Mouse (Mus musculus) splenic B cell, adult 2 months (primary cell): ENCODE measurements around the gene Olfr1295.

Source experiments
- DNase-seq: peaks from one replicate; pipeline ENCODE4 v3.0.0-alpha.2; 2011; ENCODE audit warnings: low read depth, low spot score
- H3K27me3 ChIP-seq: 2 replicates; pipeline ENCODE4 v1.6.1; 2012; ENCODE audit warnings: mild to moderate bottlenecking, low read length, moderate library complexity, mixed read lengths; ENCODE audit not compliant: control insufficient read depth, poor library complexity, insufficient read depth, severe bottlenecking
- H3K36me3 ChIP-seq: 2 replicates; pipeline ENCODE4 v1.6.1; 2012; ENCODE audit warnings: mild to moderate bottlenecking, low read length, moderate library complexity, mixed read lengths; ENCODE audit not compliant: control insufficient read depth, poor library complexity, insufficient read depth, severe bottlenecking

The Olfr1295 gene

GRCm38 (mm10) chr2:111569581-111569980 lies at the start of gene Olfr1295:
Olfr1295 (minus strand) TSS chr2:111569681.
- H3K27me3 ChIP-seq = no peaks in the 10 kb centered on the region
- no peak for DNase-seq
- H3K36me3 ChIP-seq = no peaks in the 10 kb centered on the region

- Histone ChIP-seq H3K36me3 (no peaks in the 10 kb centered on the region), H3K27me3 (no peaks in the 10 kb centered on the region)
- DNase-seq = no peak
Measured at GRCm38 (mm10) chr2:111540191-111540590, 29.3 kb downstream of the Olfr1295 start, which contains the start of gene Olfr1294. Olfr1294 (minus strand) TSS chr2:111540291.

GRCm38 (mm10) chr2:111524903-111525302 lies 44.6 kb downstream of the Olfr1295 start, which contains the start of gene Olfr1293-ps:
Olfr1293-ps (plus strand) TSS chr2:111525203.
- Histone ChIP-seq H3K36me3 (no peaks in the 10 kb centered on the region), H3K27me3 (no peaks in the 10 kb centered on the region)
- no peak for DNase-seq

- DNase-seq = no peak
- H3K36me3 ChIP-seq = no peaks in the 10 kb centered on the region
- no peaks in the 10 kb centered on the region for H3K27me3 ChIP-seq
Measured at GRCm38 (mm10) chr2:111517451-111517850, 52.0 kb downstream of the Olfr1295 start.
